Mouse (Mus musculus): ENCODE data around the gene Ptpn13.

The Ptpn13 gene

DNA sequence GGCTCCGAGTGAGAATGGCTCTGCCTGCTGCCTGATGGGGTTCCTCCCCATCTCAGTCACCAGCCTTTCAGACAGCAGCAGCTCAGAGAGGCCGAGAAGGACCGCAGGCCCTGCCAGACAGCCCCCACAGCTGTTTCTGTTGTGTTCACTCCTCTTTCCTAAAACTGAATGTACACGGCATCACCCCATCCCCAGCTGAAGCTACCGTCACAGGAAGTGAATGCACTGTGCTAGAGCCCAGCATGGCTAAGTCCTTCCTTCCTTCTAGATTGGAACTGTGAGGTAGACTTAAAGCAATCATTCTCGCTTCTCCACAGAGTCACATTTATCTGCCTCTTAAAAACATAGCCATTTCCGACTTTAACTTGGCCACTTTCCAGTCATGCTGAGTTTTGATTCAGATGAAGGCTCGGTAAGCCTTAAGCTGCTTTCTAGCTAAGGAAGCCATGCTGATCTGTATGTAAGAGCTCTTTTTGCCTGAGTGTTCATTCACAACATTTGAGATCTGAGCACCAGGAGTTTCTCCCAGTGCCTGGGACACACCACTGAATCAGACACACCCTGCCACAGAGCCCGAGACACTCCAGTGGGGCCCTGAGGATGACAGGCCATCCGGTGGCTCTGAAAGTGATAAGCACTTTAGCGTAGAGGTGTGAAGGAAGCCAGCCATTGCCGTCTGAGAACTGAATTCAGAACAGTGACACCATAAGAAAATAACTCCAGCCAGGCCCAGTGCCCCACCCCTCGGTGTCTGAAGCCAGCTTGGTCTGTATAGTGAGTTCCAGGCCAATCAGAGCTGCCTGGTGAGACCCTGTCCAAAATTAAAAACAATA lies 170.6 kb downstream of the Ptpn13 start:
- DNase-seq (ENCODE audit: low read depth, low spot score): no peak

DNA sequence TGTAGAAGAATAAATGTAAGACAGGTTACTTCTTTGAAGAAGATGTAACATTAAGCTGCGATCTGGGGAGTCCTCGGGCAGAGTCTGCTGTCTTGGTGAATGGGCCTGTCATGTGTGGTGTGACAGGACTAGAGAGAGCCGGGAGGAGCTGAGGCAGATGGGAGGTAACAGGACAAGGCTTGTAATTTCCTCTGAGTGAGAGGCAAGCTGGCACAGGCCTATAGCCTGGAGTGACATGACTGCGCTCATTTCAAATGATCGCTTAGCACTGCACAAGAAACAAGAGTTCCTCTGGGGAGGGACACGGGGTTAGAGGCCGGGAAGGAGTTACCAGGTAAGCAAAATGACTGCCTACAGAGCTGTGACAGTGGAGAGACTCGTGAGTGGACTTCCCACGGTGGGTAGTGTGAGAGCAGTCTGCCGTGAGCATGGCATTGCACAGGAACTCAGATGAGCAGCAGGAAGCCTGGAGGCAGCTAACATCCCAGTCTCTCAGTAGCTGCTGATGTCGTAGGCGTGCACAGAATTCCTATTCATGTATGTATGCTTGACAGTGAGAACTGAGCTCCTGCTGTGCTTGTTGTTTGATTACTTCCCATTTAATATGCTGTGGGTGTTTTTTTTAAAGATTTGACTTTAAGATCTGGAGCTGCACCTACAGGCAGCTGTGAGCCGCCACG lies 171.6 kb downstream of the Ptpn13 start:
- DNase-seq (ENCODE audit: low read depth, low spot score): no peak

- DNase-seq (ENCODE audit: low read depth, low spot score): no peak
Observed at GRCm38 (mm10) chr5:103597604-103598003, 172.6 kb downstream of the Ptpn13 start.

DNA sequence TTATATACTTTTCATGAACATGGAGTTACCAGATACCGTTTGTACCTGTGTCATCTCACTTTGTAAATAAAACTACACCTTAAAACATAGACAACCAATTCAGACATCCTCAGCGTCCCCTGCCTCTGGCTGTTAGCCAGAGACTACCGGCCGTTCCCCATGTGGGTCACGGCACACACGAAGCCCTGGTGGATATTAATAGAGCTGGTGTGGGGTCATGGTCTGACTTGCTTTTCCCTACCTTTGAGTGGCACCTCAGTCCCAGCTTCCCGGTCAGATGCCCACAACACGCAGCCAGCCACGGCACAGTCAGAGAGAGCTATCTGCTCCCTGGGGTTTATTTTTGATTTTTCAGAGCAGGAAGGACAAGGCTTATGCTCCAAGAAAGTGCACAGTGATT lies 173.3 kb downstream of the Ptpn13 start:
- DNase-seq (ENCODE audit: low read depth, low spot score): no peak

- DNase-seq (ENCODE audit: low read depth, low spot score): no peak
Observed at GRCm38 (mm10) chr5:103598881-103599280, 173.9 kb downstream of the Ptpn13 start.

DNA sequence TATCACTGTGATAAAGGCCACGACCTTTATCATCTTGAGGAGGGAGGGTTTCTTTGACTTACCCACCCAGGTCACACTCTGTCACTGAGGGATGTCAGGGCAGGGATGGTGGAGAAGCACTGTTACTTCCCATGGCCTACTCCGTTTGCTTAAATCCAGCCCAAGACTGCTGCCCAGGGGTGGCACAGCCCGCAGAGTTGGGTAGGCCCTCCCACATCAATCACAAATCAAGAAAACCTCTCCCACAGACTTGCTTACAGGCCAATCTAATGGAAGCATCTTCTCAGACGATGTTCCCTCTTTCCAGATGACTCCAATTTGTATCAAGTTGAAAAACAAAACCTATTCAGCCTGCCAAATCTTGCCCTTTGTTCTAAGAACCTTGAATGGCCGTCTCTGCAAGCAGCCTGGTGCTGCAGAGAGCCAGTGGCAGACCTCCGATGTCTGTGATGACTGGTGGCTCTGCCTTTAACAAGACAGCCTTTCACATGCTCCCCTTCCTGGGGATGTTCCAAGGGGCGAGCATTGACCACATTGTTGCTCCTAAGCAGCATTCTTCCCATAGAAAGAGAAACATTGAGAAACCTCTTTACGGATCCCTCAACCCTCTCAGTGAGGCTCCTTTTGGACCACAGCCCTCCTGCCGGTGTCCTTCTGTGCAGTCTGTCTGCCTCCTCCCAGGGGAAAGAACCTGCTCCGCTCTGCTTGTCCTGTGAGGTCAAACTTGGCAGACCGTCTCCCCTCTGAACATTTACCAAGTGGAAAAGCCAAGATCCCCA lies 178.3 kb downstream of the Ptpn13 start:
- no peak for DNase-seq (ENCODE audit: low read depth, low spot score)

DNA sequence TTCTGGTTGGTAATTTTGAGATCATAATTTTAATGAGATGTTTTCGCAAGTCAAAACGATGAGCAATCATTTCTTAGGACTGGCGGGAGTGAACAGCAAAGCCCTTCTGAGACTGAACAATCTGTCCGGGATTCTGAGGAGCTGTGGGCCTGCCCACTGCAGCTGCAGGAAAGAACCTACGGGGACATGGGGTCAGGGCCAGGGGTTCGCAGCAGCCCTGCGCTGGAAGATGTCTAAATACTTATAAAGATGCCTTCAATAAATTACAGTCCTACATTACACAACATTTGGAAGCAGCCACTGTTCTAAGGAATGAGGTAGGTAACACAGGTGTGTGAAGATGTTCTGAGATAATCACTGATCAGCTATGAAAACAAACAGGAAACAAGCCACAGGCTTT lies 180.7 kb downstream of the Ptpn13 start:
- no peak for DNase-seq (ENCODE audit: low read depth, low spot score)

- no peak for DNase-seq (ENCODE audit: low read depth, low spot score)
Observed at GRCm38 (mm10) chr5:103610148-103610547, 185.2 kb downstream of the Ptpn13 start.

DNA sequence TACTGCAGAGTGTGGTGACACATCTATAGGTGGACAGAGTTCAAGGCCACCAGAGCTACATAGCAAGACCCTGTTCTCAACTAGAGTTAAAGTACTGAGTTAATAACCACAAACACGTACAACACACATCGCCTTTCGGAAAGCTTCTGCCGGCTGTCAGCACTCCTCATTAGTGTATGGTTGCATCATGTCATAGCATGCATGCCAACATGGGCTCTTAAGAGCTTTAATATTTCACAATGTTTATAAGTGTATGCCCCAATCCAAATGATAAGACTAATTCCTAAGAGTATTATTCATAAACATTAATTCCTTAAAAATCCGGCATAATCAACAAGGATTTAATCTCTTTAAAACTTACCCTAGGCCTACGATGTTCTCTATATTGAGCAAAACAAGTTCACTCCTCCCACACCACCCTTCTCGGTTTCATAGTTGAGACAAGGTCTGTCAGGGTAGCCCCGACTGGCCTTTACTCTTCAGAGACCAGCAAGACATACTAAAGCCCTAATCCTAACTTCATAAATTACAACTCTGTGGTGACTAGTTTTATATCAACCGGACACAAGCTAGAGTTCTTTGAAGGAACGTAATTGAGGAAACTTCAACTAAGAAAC lies 186.0 kb downstream of the Ptpn13 start:
- DNase-seq (ENCODE audit: low read depth, low spot score): no peak

DNA sequence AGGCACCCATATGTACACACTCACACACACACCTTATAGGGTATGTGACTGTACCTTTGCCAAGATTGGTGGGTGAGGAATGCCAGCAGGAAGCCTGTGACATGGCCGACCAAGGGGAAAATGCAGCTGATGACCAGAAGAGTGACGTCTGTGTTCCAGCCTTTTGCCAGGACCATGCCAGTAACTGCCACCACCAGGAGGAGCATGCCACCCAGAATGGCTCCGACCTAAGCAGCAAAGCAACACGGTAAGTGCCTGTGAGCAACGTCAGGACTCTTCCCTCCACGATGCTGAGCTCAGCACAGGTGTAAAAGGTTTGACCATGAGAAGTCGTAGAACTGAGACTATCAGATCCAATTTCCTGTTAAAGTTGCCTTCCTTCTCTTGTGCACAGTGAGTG lies 187.3 kb downstream of the Ptpn13 start:
- DNase-seq (ENCODE audit: low read depth, low spot score): no peak

GRCm38 (mm10) chr5:103614356-103614755 lies 189.4 kb downstream of the Ptpn13 start:
- no peak for DNase-seq (ENCODE audit: low read depth, low spot score)

- DNase-seq (ENCODE audit: low read depth, low spot score): peak; percentile 89
Observed at GRCm38 (mm10) chr5:103617191-103617590, 192.2 kb downstream of the Ptpn13 start.

GRCm38 (mm10) chr5:103620301-103620973 lies 195.4 kb downstream of the Ptpn13 start:
- no peak for DNase-seq (ENCODE audit: low read depth, low spot score)

DNA sequence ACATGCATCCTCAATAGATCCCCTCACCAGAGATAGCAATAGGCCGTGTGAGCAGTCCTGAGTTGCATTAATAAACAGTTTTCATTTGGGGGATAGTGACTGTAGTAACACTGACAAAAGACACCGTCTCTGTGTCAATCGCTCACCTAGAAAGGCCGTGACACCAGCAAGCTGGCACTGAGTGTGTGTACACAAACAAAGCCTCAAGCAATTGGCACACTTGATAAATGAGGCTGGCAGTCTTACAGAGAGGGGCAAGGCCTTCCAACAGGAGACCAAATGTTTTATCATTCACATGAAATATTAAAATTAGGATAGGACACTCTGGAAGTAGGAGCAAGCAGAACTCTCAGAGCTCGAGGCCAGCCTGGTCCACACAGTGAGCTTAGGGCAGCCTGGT lies 197.3 kb downstream of the Ptpn13 start:
- DNase-seq (ENCODE audit: low read depth, low spot score): no peak

- no peak for DNase-seq (ENCODE audit: low read depth, low spot score)
Observed at GRCm38 (mm10) chr5:103624831-103625230, 199.8 kb downstream of the Ptpn13 start.

DNA sequence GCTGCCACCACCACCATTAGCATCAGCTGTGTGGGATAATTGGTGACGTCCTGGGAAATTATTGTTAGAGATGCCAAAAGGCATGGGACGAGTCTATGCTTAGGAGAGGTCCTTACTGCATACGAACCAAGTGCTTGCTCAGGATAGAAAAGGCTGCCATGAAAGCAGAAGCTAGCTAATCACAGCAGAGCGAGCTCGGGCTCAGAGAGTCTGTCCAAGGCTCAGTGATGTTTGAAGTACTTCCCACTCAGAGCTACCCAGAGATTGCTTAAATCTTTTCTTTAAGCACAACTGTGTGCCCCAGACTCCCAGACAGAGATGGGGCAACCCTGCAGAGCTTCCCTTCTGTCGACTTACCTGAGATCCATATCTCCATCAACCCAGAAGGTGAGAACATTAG lies 203.5 kb downstream of the Ptpn13 start:
- no peak for DNase-seq (ENCODE audit: low read depth, low spot score)

GRCm38 (mm10) chr5:103629111-103629764 lies 204.2 kb downstream of the Ptpn13 start, which contains the start of gene Slc10a6:
TSS of gene Slc10a6 (minus strand) at chr5:103629403.
- no peak for DNase-seq (ENCODE audit: low read depth, low spot score)

DNA sequence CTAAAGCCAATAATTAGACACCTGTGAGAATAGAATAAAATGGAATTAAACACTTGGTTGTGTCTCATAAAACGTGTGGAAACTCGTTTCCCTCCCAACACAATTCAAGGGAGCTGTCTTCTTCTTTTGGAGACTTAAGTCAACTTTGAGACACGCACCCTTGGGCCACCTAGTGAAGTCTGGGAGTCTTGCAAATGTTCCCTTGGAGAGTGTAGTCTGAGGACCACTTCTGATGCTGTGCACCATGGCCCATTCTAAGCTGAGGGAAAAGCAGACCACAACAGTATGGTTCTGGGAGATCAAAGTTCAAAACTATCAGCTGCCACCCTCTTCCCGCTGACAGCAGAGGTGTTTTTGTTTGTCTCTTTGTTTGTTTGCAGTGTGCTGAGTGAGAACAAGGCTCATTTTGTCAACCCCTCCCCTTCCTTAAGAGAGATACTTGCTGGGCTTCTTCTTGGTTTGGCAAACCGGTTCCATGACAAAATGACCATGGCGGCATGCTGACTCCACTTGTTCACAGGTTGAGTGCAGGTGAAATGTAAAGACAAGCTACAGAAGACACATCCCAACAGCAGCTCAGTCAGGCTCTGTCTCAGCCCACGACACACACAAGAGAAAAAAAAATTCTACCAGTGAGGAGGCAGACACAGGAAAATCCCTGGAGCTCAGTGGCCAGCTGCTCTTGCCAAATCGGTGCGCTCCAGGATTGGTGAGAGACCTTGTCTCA lies 205.0 kb downstream of the Ptpn13 start:
- DNase-seq (ENCODE audit: low read depth, low spot score): no peak

DNA sequence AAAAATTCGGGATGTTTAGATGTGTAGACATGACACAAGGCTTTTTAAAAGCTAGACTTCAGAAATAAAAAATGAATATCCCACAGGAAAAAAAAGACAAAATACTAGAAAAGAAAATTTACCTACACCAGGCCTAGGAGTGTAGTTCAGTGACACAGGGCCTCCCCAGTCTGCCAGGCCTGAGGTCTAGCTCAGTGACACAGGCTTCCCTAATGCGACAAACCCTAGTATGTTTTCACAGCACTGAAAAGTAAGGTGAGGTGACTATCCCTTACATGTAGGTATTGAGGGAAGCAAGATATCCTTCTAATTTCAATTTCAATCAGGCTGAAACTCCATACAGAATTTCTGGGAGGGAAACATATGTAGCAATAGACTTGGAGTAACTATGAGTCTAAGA lies 212.2 kb downstream of the Ptpn13 start:
- DNase-seq (ENCODE audit: low read depth, low spot score): no peak

GRCm38 (mm10) chr5:103644167-103644566 lies 219.2 kb downstream of the Ptpn13 start:
- DNase-seq (ENCODE audit: low read depth, low spot score): peak; percentile 33
